Mouse (Mus musculus): ENCODE measurements around the gene Slc25a22. TPM values are rescaled to one million over a fixed set of nuclear protein-coding genes. Genes with fewer than 3 reads are reported as not detected.

Slc25a22 gene
- polyA plus RNA-seq, 1 experiment = 488 TPM

DNA sequence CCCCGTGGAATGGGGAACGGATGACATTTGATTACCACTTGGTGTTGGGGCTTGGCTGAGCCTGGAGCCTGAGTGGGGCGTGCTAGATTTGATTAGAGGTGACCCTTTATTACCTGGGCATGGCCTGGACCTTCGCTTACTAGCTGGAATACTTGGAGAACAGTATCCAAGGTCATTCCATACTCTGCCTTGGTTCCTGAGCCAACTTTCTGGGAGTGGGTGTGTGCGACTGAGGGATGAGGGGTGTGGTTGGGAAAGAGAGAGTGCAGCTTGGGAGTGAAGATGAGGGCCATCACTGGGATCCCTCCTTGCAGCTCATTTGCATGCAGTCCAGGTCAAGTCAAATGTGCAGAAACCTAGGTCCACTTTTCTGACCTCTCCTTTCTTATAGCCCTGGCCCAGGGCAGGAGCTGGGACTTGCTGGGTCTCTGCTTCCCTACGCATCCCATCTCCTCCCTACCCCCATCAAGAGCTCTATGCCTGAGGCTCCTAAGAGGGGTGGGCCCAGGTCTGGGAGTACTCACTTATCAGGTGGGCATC, 45.5 kb upstream of the Slc25a22 start:
- 43% methylated on average over 6 of the region's 6 CpGs for WGBS

DNA sequence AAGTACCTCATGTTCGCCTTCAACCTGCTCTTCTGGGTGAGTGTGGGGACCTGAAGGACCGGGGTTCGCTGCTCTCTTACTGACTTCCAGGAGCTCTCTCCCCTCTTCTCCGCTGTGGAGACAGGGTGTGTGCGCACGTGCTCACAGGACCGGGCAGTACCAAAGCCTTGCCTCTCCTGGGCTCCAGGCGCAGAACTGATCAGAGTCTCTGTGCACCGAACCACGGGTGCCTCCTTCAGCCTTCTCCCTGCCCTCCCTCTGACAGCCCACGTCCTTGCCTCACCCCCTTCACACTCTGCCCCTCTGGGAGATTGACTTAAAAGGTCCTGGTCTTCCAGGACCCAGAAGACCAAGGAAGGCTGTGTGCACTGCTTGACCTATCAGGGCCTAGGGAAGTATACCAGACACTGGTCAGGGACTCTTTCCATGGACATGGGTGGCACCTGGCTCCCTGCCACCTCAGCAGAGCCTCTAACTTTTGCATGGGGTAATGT, 44.9 kb upstream of the Slc25a22 start:
- TF ChIP-seq CTCF (IDR thresholded peaks at IDR 0.05; ENCODE audit: extremely low read depth, insufficient read length, insufficient replicate concordance, low read depth, low read length) (no peak), POLR2A (IDR thresholded peaks at IDR 0.05; ENCODE audit: low read depth, low read length) (no peak)
- Histone ChIP-seq H3K4me1 (ENCODE audit: control insufficient read depth, insufficient read depth, insufficient read length, low read length) (peaks cover 13% of the 10 kb centered on the region), H3K27ac (ENCODE audit: insufficient read depth, low read depth, low read length) (no peak overlapping the region), H3K36me3 (ENCODE audit: control insufficient read depth, insufficient read depth, low read length) (no peaks in the 10 kb centered on the region), H3K4me3 (ENCODE audit: low read depth, low read length) (peak overlapping the region; percentile 64), H3K27me3 (ENCODE audit: control insufficient read depth, insufficient read depth, low read length) (peaks cover 17% of the 10 kb centered on the region)
- WGBS = 21% methylated on average over 11 of the region's 11 CpGs

More for the DNA sequence above, 45.5 kb upstream of the Slc25a22 start:
- Histone ChIP-seq H3K27ac (ENCODE audit: insufficient read depth, low read depth, low read length) (no peak overlapping the region), H3K4me1 (ENCODE audit: control insufficient read depth, insufficient read depth, insufficient read length, low read length) (peaks cover 13% of the 10 kb centered on the region), H3K27me3 (ENCODE audit: control insufficient read depth, insufficient read depth, low read length) (peaks cover 17% of the 10 kb centered on the region), H3K36me3 (ENCODE audit: control insufficient read depth, insufficient read depth, low read length) (no peaks in the 10 kb centered on the region), H3K4me3 (ENCODE audit: low read depth, low read length) (no peak overlapping the region)
- TF ChIP-seq CTCF (IDR thresholded peaks at IDR 0.05; ENCODE audit: extremely low read depth, insufficient read length, insufficient replicate concordance, low read depth, low read length) = no peak
- TF ChIP-seq POLR2A (IDR thresholded peaks at IDR 0.05; ENCODE audit: low read depth, low read length) = no peak

DNA sequence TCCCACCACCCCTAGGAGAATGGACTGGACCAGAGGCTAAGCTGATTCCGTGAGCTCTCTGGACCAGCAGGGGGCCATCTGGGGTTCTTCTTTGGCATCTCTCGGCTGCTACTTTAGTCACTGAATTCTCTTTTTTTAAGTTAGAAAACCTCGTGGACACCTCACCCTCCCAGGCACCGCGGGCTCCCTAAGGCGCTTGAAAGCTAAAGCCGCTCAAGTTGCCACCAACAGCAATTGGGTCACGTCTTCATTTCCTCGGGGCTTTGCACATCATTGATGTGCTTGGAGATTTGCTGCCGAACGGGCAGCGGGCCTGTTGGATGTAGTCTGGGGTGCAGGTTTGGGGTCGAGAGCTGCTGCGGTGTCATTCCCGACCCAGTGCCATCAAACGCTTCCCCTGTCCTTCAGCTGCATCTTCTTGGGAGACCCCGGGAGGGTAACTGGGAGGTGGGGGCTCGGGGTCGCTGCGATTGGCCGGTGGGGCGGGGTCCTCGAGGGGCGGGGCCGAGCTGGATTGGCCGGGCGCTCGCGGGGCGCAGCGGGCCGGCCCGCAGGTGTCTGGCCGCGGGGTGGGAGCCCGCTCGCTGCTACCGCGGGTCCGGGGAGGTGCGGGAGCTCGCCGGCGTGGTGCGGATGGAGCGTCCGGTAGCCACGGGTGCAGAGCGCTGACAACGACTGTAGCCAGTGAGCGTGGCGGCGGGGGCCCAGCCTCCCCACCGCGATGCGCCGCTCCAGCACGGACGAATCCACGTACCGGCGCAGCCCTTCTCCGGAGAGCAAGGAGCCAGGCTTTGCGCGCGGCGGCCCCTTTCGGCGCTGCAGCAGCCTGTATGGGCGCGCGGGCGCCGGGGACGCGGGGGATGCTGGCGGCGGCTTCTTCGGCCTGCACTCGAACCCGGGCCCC, 44.1 kb upstream of the Slc25a22 start:
- Histone ChIP-seq H3K36me3 (ENCODE audit: control insufficient read depth, insufficient read depth, low read length) (no peaks in the 10 kb centered on the region), H3K4me3 (ENCODE audit: low read depth, low read length) (peak overlapping the region; percentile 64), H3K27me3 (ENCODE audit: control insufficient read depth, insufficient read depth, low read length) (peaks cover 17% of the 10 kb centered on the region), H3K27ac (ENCODE audit: insufficient read depth, low read depth, low read length) (no peak overlapping the region), H3K4me1 (ENCODE audit: control insufficient read depth, insufficient read depth, insufficient read length, low read length) (peaks cover 18% of the 10 kb centered on the region)
- 2% methylated on average over 80 of the region's 81 CpGs for WGBS
- no peak for TF ChIP-seq POLR2A (IDR thresholded peaks at IDR 0.05; ENCODE audit: low read depth, low read length)
- TF ChIP-seq CTCF (IDR thresholded peaks at IDR 0.05; ENCODE audit: extremely low read depth, insufficient read length, insufficient replicate concordance, low read depth, low read length) = peak; percentile 58; the same call in 1 of the 2 replicates

DNA sequence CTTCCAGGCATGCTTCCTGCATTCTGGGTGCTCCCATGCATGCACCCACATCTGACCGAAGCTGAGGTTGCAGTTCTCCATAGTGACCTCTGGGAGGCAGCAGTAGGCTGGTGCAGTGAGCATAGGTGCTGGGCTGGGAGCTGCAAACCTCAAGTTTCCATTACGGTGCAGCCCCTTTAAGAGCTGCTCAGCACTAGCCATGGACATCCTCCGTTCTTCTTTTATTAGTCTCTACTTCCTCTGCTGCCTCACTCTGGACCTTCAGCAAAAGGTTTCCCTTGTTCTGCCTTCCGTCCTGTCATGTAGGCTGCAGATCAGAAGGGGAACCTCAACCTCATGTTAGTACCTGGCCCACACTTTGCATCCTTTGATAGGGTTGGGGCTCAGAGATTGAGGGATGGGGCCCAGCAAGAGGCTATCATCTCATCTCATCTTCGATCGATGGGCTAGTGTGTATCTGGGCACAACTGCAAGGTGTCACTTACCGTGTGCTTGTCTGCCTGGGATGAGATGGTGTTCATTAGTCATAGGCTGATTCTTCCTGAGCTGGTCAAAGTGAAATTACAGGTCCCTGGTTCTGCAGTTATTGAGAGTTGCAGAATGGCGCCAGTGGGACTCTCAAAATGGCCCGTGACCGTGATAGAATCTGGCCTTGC, 43.3 kb upstream of the Slc25a22 start:
- no peaks in the 10 kb centered on the region for H3K36me3 ChIP-seq (ENCODE audit: control insufficient read depth, insufficient read depth, low read length)
- peaks cover 17% of the 10 kb centered on the region for H3K27me3 ChIP-seq (ENCODE audit: control insufficient read depth, insufficient read depth, low read length)
- peaks cover 25% of the 10 kb centered on the region for H3K4me1 ChIP-seq (ENCODE audit: control insufficient read depth, insufficient read depth, insufficient read length, low read length)
- TF ChIP-seq CTCF (IDR thresholded peaks at IDR 0.05; ENCODE audit: extremely low read depth, insufficient read length, insufficient replicate concordance, low read depth, low read length) = peak; percentile 91; the same call in 1 of the 2 replicates
- no peak for TF ChIP-seq POLR2A (IDR thresholded peaks at IDR 0.05; ENCODE audit: low read depth, low read length)
- WGBS = 9% methylated on average over 10 of the region's 10 CpGs
- peak overlapping the region; percentile 64; the same call in 1 of the 2 replicates for H3K4me3 ChIP-seq (ENCODE audit: low read depth, low read length)
- H3K27ac ChIP-seq (ENCODE audit: insufficient read depth, low read depth, low read length) = no peak overlapping the region

DNA sequence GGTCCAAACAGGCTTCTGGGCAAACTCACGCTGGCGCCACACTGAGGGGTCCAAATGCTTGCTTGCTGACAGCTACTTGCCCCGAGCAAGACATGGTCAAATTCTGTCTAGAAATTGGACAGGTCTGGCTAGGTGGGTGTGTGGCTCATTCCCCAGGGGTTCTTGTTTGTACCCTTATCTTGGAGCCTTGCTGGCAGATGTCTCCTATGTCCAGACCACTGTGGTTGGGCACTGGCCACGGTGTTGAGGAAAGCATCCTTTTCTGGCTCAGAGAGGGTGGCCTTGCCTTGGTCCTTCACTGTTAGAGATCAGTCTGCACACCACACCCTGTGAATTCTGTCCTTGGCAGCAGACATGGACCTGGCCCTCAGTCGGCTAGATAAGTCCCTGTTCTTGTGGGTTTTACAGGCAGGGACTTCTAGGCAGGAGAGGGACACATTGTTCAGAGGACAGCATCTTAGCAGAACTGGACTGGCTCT, 40.6 kb upstream of the Slc25a22 start:
- H3K27me3 ChIP-seq (ENCODE audit: control insufficient read depth, insufficient read depth, low read length) = peaks cover 17% of the 10 kb centered on the region
- TF ChIP-seq CTCF (IDR thresholded peaks at IDR 0.05; ENCODE audit: extremely low read depth, insufficient read length, insufficient replicate concordance, low read depth, low read length) (no peak), POLR2A (IDR thresholded peaks at IDR 0.05; ENCODE audit: low read depth, low read length) (no peak)
- 56% methylated on average over 5 of the region's 5 CpGs for WGBS
- no peak overlapping the region for H3K27ac ChIP-seq (ENCODE audit: insufficient read depth, low read depth, low read length)
- H3K4me3 ChIP-seq (ENCODE audit: low read depth, low read length) = no peak overlapping the region
- peaks cover 36% of the 10 kb centered on the region for H3K4me1 ChIP-seq (ENCODE audit: control insufficient read depth, insufficient read depth, insufficient read length, low read length)
- H3K36me3 ChIP-seq (ENCODE audit: control insufficient read depth, insufficient read depth, low read length) = no peaks in the 10 kb centered on the region

DNA sequence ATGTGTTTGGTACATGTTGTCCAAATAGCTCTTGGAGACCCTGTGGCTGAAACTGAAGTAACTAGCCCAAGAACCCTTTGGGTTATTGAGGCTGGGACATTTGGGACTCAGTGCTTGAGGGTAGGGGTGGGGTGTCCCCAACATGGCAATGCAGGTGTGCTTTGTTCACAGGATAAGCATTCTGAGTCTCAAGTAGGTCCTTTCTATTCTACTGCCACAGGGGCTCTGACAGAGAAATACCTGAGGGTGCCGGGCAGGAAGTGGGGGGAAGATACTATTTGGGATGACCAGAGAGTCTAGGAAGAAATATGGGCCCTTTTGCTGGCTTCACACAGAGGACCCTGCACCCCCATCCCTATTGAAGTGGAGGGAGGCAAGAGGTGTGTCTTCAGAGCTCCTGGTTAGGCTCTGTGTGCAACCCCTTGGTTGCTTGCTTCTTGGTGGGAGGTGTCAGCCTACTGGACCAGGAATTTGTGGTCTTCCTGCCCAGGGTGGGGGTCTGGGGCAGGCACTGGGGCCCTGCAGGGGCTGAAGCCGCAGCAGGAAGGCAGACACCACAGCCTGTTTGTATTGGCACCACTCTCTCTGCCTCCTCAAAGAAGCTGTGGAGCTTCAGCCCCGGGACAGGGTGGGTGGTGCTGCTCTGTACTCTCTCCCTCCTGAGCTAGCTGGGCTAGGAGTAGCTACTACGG, 40.0 kb upstream of the Slc25a22 start:
- WGBS = 45% methylated on average over 4 of the region's 4 CpGs
- peaks cover 35% of the 10 kb centered on the region for H3K4me1 ChIP-seq (ENCODE audit: control insufficient read depth, insufficient read depth, insufficient read length, low read length)
- H3K27me3 ChIP-seq (ENCODE audit: control insufficient read depth, insufficient read depth, low read length) = peaks cover 14% of the 10 kb centered on the region
- H3K4me3 ChIP-seq (ENCODE audit: low read depth, low read length) = no peak overlapping the region
- peak overlapping the region; percentile 72; the same call in 1 of the 2 replicates for H3K27ac ChIP-seq (ENCODE audit: insufficient read depth, low read depth, low read length)
- TF ChIP-seq CTCF (IDR thresholded peaks at IDR 0.05; ENCODE audit: extremely low read depth, insufficient read length, insufficient replicate concordance, low read depth, low read length) (no peak), POLR2A (IDR thresholded peaks at IDR 0.05; ENCODE audit: low read depth, low read length) (no peak)
- H3K36me3 ChIP-seq (ENCODE audit: control insufficient read depth, insufficient read depth, low read length) = peaks cover 2% of the 10 kb centered on the region; the same call in 1 of the 2 replicates

Data from small intestine, adult 2 months (tissue).